Mouse (Mus musculus) left cerebral cortex, adult 2 months (tissue): ENCODE data around the gene Zcchc7. TPM values are rescaled to one million over a fixed set of nuclear protein-coding genes. Genes with fewer than 3 reads are reported as not detected.
"Not testable (repeated sequence)": the region's sequence is repeated elsewhere in the genome, so short reads cannot be mapped to it uniquely, and the experiment has no call there.

Experiments
- DNase-seq, 2 experiments: peaks; one replicate each; pipeline ENCODE4 v3.0.0; 2021 to 2022; ENCODE audit warnings: low spot score in 2 of 2, mixed read lengths in 1 of 2; ENCODE audit errors: extremely low spot score in 1 of 2
- H3K27ac ChIP-seq: fragments of 200-600 bp; 2 replicates; pipeline ENCODE4 v1.8.1; 2022
- H3K4me3 ChIP-seq: fragments of 200-600 bp; 2 replicates; pipeline ENCODE4 v1.8.1; 2022
- CTCF ChIP-seq: fragments of 200-600 bp; IDR thresholded peaks from 2 replicates; pipeline ENCODE4 v1.8.1; 2022; ENCODE audit warnings: antibody characterized with exemption, mild to moderate bottlenecking, moderate library complexity
- intact Hi-C: fragments of 180-260 bp; cut with DNase I; formaldehyde crosslinking; loops from one replicate; pipeline ENCODE4 v1.15.1; 2025
- total RNA-seq, 2 experiments: library from RNA; stranded (reverse); gene quantifications; 2 replicates each; pipeline ENCODE4 v1.2.3; 2021

The Zcchc7 gene
- total RNA-seq, 2 experiments from 2014 or later: 63.1 to 71.7 TPM

DNA sequence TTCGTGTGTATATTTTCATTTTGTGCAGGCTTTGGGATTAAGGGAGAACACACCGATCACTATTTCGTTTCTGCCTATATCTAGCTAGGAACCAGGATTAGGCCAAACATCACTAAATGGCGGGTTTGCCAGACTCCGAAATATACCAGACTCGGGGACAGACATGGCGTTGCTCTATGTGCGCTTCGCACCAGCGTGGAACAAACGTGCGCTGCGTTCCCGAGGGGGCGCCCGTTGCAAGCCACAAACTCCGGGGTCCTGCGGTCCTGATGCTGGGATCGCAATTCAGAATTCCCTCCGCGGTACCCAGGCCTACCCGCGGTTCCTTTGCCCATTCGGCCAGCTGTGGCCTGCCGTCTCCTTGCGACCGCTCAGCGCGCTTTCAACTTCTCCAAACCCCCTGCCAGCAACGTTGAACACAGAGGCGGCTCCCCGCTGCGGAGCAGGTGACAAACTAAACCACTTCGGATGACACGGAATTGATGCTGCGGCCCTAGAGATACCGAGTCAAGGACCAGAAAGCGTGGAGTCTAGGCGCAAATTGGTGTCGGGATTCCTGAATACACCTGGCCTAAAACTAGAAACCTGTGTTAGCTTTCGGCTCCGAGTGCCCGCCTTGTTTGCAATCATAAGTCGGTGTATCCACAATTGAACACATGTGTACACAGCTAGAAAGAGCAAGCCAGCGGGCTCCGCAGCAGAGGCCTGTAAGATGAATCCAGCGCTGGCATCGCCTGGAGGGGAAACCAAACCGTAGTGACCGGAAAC is 42.7 kb upstream of the Zcchc7 start:
- no peak for TF ChIP-seq CTCF
- Histone ChIP-seq H3K27ac (no peak overlapping the region), H3K4me3 (no peak overlapping the region)
- peak in 1 of 2 experiments; percentile 11 for DNase-seq
- intact Hi-C loops: no loop called here

DNA sequence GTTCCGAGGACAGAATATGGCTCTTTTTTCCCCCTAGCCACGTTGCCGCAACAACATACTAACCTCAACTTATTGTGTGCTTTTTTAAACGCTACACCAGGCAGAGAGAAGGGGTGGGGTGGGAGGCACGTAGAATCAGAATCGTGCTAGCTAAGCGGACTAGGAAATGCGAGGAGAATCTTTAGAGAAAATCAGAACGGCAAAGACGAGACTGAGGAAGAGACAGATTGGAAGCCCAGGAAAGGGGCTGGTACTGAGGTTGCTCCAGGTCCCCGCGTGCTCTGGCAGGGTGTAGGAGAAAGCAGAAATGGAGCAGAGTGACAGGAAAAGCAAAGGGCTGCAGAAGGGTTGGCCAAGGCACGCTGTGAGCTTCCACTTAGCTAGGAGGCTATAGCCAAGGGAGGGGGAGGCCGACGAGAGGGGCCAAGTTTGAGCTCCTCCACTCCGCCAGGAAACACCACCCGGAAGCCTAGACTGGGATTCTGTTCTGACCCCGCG is 42.1 kb upstream of the Zcchc7 start:
- no peak overlapping the region for H3K4me3 ChIP-seq
- intact Hi-C loops: loop anchor here (2.0 kb wide), 1 partner anchor 13 kb away; no protein-coding TSS in a partner anchor
- no peak for DNase-seq
- no peak for TF ChIP-seq CTCF
- no peak overlapping the region for H3K27ac ChIP-seq

DNA sequence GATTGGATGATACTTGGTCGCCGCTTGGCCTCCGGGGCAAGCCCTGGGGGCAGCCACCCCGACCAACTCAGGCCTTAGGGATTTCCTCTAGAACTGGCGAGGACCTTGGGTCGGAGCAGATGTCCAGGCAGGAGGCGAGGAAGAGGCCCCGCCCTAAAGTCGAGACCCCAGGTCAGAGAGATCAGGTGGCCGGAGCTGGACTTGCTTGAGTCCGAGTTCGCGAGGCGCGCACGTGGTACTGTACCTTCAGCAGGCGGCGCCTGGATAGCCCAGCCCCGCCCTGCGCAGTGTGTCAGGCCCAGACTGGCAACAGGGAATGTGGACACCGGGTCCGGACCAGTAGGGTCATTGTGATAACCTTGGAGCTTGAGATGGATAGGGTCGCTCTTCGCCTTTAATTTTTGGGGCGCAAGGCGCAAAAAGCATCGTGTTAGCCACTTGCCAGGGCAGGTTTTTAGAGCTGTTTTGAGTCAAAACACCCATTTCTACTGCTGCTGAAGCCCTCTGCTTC is 41.5 kb upstream of the Zcchc7 start:
- no peak for DNase-seq
- no peak overlapping the region for H3K4me3 ChIP-seq
- intact Hi-C loops: loop anchor here (2.0 kb wide), 1 partner anchor 13 kb away; no protein-coding TSS in a partner anchor
- no peak for TF ChIP-seq CTCF
- no peak overlapping the region for H3K27ac ChIP-seq

DNA sequence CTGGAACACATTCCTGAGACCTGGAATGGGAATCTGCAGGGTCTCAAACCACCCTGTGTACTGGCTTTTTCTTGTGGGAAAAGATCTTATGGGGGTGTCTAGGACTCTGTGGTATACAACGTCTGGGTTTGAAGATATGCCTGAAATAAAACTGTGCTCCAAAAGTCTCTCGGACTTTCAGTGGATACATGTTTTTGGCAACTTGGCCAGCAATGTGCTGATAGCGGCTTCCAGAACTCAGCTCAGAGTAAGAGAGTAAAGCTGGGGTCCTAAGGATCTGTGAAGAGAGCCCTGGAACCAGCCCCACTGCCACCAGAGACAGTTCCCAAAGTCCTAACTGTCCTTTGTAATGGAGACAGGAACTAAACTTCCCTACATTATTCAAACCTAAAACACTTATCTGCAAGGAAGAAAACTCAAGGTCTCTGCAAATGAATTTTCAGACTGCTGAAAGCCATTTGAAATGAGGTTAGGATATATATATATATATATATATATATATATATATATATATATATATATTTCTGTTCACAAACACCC is 40.0 kb upstream of the Zcchc7 start:
- no peak for DNase-seq
- Histone ChIP-seq H3K27ac (no peak overlapping the region), H3K4me3 (no peak overlapping the region)
- intact Hi-C loops: loop anchor here (2.0 kb wide), 1 partner anchor 15 kb away; no protein-coding TSS in a partner anchor
- no peak for TF ChIP-seq CTCF

DNA sequence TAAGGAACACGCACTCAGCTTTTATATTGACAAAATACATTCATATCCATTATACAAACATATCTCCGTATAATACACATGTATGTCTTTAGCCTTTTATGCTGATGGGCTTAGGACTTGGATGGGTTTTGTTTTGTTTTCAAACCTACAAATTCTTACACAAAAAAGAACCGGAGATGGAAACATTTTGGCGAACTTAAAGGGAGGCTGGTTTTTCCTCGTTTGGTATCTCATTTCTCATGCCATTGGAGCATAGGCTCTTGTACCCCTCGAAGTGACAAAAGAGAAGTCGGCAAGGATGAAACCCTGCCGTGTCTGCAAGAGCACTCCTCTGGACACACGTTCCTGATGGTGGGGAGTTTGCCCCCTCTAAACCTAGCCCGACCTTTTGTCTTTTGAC is 39.3 kb upstream of the Zcchc7 start:
- H3K27ac ChIP-seq: no peak overlapping the region
- intact Hi-C loops: no loop called here

DNA sequence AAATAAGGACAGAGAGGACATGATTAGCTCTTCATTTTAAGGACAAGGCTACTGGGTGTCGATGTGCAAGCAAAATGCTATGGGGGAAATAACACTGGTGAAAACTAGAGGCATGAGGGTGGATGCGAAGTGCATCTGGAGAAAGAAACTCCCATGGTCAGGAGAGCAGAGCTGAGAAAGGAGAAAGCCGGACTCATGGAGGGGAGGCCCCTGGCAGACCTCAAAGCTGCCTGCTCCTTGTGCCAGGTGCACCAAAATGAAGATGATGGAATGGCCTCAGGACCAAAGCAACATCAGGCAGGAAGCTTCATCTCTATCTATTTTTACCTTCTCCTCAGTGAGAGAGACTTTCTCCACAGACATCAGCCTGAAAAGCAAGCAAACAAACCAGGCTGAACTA is 38.0 kb upstream of the Zcchc7 start:
- no peak for TF ChIP-seq CTCF
- no peak overlapping the region for H3K4me3 ChIP-seq
- intact Hi-C loops: no loop called here
- H3K27ac ChIP-seq: no peak overlapping the region
- no peak for DNase-seq

More for the DNA sequence above, 39.3 kb upstream of the Zcchc7 start:
- TF ChIP-seq CTCF: no peak
- H3K4me3 ChIP-seq: no peak overlapping the region
- DNase-seq: no peak

DNA sequence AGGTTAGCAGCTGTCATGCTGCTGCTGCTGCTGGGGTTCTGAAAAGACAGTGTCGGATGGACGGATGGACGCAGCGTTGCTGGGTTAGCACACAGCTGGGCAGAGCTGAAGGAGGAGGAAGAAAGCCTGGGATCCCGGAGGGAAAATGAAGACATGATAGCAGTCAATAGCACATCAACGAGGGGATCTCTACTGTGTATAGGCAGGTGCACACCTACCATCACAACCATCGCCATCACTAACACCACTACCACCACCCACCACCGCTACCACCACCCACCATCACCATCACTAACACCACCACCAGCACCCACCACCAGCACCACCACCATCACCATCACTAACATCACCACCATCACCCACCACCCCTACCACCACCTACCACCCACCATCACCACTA is 35.6 kb upstream of the Zcchc7 start:
- no peak for DNase-seq
- Histone ChIP-seq H3K4me3 (no peak overlapping the region), H3K27ac (no peak overlapping the region)
- no peak for TF ChIP-seq CTCF
- intact Hi-C loops: loop anchor here (1.0 kb wide), 1 partner anchor 33 kb away; no protein-coding TSS in a partner anchor

DNA sequence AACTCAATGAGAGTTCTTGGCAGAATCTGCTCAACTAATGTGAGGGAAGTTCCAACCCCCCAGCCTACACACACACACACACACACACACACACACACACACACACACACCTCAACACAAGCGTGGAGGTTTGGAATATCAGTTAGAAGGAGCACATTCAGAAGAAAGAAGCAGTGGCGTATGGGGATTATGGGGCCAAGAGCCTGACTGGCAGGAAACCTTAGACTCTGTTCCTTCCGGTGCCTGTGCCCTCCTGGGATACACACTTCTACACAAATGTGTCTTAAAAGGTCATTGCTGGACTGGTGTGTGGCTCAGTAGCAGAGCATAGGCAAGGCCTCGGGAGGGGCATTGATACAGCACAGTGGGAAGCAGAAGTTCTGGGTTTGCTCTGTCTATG is 34.4 kb upstream of the Zcchc7 start:
- no peak for TF ChIP-seq CTCF
- DNase-seq: no peak
- intact Hi-C loops: no loop called here
- Histone ChIP-seq H3K4me3 (no peak overlapping the region), H3K27ac (no peak overlapping the region)

DNA sequence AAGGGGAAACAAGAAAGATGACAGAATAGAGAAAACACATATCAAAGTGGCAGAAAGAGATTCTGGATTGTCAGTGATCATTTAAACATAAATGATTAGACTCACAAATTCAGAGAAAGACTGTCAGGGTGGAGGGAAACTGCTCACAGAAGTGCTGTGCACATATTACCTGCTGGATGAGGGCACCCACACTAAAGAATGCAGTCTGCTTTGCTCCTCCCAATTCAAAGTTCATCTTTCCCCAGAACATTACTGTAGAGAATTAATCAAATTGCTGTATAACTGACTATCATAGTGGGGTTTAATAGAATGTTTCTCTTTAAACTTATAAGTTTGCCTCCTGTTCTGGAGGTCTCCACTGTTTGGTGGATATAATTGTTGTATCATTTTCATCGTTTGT is 15.2 kb upstream of the Zcchc7 start:
- H3K4me3 ChIP-seq: no peak overlapping the region
- intact Hi-C loops: no loop called here
- no peak for DNase-seq
- TF ChIP-seq CTCF: no peak
- no peak overlapping the region for H3K27ac ChIP-seq

DNA sequence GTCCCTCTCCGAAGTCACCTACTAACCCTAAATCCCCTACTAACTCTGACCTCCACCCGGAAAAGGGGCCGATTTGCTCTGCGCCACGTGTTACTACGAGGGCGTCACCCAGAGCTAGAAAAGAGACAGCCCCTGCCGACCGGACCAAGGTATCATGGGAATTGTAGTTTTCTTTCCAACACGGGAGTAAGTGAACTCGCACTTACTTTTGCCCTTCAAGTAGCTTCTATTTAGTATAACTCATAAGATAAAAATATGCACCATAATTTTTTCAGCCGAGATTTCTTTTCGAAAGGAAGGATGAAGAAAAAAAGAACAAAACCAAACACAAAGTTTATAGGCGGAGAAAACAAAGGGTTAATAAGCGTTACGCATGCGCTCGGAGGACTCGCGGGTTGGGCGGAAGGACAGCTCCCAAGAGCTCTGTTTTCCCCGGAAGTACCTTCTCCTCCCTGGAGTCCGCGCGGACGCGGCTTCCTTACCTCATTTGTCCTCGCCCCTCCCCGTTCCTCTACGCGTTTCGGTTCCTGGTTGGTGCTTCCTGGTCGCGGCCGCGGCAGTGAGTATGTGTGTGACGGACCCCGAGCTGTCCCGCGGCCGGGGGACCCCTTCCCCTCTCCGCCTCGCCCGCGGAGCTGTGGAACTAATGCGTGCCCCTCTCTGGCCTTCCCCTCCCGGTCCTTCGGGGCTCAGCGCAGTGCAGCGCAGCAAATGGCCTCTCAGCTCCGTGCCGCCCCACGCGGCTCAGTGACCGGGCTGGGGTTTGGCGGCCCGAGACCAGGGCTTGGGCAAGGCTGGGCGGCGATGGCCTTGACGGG is 666 bp downstream of the Zcchc7 start:
- H3K4me3 ChIP-seq: peak overlapping the region; percentile 100
- intact Hi-C loops: loop anchor here (2.0 to 5.0 kb wide), 2 partner anchors 151 to 216 kb away; no protein-coding TSS in a partner anchor
- DNase-seq: peak; percentile 89 to 91
- H3K27ac ChIP-seq: peak overlapping the region; percentile 94
- peak; percentile 2; the same call in 1 of the 2 replicates for TF ChIP-seq CTCF

DNA sequence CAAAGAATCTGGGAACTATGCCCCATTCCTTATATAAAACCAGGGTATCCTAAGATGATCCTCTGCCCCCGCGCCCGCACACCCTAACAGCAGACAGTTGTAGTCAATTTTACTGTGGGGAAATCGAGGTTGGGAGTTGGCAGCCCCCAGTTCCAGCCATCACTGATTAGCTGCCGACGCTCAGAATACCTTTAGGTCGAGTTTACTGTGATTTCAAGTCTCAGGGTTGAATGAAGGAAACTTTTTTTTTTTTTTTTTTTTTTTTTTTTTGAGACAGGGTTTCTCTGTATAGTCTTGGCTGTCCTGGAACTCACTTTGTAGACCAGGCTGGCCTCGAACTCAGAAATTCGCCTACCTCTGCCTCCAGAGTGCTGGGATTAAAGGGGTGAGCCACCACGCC is 1.5 kb downstream of the Zcchc7 start:
- not testable (repeated sequence) for DNase-seq
- intact Hi-C loops: loop anchor here (2.0 to 5.0 kb wide), 2 partner anchors 150 to 216 kb away; no protein-coding TSS in a partner anchor

More for the DNA sequence above, 1.5 kb downstream of the Zcchc7 start:
- H3K27ac ChIP-seq: peak overlapping the region; percentile 94
- H3K4me3 ChIP-seq: peak overlapping the region; percentile 100
